Mouse (Mus musculus): ENCODE measurements around the gene Lage3. TPM values are rescaled to one million over a fixed set of nuclear protein-coding genes. Genes with fewer than 3 reads are reported as not detected.

Gene Lage3
- total RNA-seq (2021): 10 to 100 TPM; 24.4 to 32.0 TPM
- 38.5 and 44.6 TPM in 2 replicates for polyA plus RNA-seq (2012; rRNA removed)
- long read RNA-seq, transcript Lage3-201 (3 exons, 761 nt): major isoform, 18 of 21 reads
- long read RNA-seq, partial matches to known transcripts: 1 of 21 reads
- long read RNA-seq, other reads (novel, unspliced or antisense): 2 of 21 reads

DNA sequence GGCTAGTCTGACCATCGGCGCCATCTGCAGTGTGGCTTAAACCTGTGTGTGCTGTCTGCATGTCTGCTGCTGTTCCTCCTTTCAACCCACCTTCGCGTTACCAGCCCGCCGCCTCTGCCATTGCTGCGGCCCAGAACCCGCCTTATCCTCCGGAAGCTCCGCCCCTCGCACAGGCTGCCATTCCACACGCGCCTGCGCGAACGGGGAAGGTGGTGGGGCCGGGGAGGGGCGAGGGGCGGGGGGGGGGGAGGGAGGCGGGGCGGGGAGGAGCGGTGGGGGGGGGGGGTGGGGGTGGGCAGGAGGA lies at the start of gene Lage3:
TSS of gene Lage3 (minus strand) at position 152 of the 304 bp plus-strand sequence.
- H3K27me3 ChIP-seq (ENCODE audit: control insufficient read depth, insufficient read depth, low read length): no peaks in the 10 kb centered on the region
- H3K79me2 ChIP-seq (replicated peaks; ENCODE audit: control insufficient read depth, insufficient read depth, low read length): no peaks in the 10 kb centered on the region
- peak within 1 kb of the TSS; percentile 56 for H3K4me3 ChIP-seq
- H3K36me3 ChIP-seq (ENCODE audit: control insufficient read depth, insufficient read depth, low read length): no peaks in the 10 kb centered on the region
- intact Hi-C loops (cut with DNase I): loop anchor here (5.0 kb wide), 1 partner anchor 39 kb away; the partner anchor contains the start of genes Fam3a and Ikbkg
- WGBS: 31% methylated on average over 11 of the region's 22 CpGs
- H3K27ac ChIP-seq: peak within 1 kb of the TSS; percentile 65
- TF ChIP-seq POLR2A (IDR thresholded peaks at IDR 0.05; ENCODE audit: insufficient read depth, low read depth, low read length): peak; percentile 77
- TF ChIP-seq EP300 (IDR thresholded peaks at IDR 0.05; ENCODE audit: insufficient read depth, low read depth, low read length): no peak
- no peak for TF ChIP-seq CTCF (IDR thresholded peaks at IDR 0.05)
- peak; percentile 85 to 88 for DNase-seq
- H3K9ac ChIP-seq (ENCODE audit: low read depth, low read length): peak within 1 kb of the TSS; percentile 73
- H3K4me1 ChIP-seq (ENCODE audit: control insufficient read depth, insufficient read depth, low read length): peaks cover 3% of the 10 kb centered on the region; the same call in 1 of the 2 replicates

DNA sequence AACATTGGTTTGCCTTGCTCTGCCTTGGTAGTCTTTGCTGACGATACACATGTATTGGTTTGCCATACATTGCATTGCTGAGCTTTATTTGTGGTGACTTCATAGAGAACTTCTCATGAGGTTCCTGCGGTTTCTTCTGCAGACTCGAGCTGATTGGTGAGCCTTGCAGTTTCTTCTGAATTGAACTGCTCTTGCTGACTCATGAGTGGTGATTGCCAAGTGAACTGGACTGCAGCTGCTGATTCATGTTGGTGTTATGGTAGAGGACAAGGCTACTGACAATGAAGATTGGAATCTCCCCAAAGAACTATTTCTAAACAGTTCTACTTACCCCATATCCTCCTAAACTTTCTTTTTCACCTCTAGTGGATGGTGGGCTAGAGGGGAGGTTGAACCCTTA lies 46.7 kb upstream of the Lage3 start:
- H3K4me1 ChIP-seq (ENCODE audit: control insufficient read depth, insufficient read depth, low read length): no peaks in the 10 kb centered on the region
- no peak overlapping the region for H3K9ac ChIP-seq (ENCODE audit: low read depth, low read length)
- H3K4me3 ChIP-seq: no peak overlapping the region
- no peak for TF ChIP-seq POLR2A (IDR thresholded peaks at IDR 0.05; ENCODE audit: insufficient read depth, low read depth, low read length)
- no peak for TF ChIP-seq CTCF (IDR thresholded peaks at IDR 0.05)
- TF ChIP-seq EP300 (IDR thresholded peaks at IDR 0.05; ENCODE audit: insufficient read depth, low read depth, low read length): no peak
- 81% methylated on average over 3 of the region's 3 CpGs for WGBS
- no peak for DNase-seq
- no peaks in the 10 kb centered on the region for H3K79me2 ChIP-seq (replicated peaks; ENCODE audit: control insufficient read depth, insufficient read depth, low read length)
- no peak overlapping the region for H3K27ac ChIP-seq
- no peaks in the 10 kb centered on the region for H3K27me3 ChIP-seq (ENCODE audit: control insufficient read depth, insufficient read depth, low read length)
- H3K36me3 ChIP-seq (ENCODE audit: control insufficient read depth, insufficient read depth, low read length): no peaks in the 10 kb centered on the region
- intact Hi-C loops (cut with DNase I): no loop called here

DNA sequence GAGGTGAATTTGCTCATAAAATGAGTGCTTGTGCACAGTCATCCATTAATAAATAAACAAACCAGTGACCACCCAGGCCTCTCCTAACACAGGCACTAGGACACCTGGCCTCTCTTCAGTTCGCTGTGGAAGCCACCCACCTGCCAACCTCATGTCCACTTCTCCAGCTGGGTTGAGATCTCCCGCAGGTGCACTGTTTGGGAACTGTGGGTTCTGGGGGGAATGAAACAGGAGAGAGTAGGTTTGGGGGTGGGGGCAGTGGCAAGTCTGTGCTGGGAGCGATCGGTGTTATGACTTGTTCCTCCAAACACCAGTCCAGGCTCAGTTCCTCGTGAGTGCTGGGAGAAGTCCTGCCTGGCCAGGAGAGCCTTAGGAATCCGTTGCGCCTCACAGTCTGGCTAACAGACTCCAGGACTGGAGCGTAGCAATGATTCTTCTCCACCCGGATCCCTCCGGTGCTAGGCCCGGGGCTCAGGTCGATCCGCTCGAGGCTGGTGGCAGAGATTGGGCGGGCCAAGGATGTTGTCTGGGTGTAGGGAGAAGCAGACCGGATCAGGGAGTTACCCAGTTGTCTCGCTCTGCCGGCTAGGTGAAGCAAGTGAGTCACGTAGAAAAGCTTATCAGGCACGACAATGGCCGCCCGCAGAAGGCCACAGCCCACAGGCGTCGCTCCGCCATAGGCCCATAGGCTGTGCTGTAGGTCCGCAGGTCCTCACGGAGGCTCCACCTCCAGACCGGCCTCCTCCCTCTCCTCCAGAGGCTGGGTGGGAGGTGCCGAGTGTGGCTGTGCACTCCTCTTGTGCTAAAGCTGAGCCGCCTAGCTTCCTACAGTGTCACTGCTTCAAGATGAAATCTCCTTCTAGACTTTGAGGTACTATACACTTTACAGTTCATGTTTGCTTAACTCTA lies 39.4 kb upstream of the Lage3 start, which contains the start of the genes Fam3a and Ikbkg:
TSS of gene Fam3a (minus strand) at position 738 of the 909 bp plus-strand sequence.
TSS of gene Ikbkg (plus strand) at position 756 of the 909 bp plus-strand sequence.
- TF ChIP-seq POLR2A (IDR thresholded peaks at IDR 0.05; ENCODE audit: insufficient read depth, low read depth, low read length) (peak; percentile 84), CTCF (IDR thresholded peaks at IDR 0.05) (peak; percentile 73), EP300 (IDR thresholded peaks at IDR 0.05; ENCODE audit: insufficient read depth, low read depth, low read length) (no peak)
- intact Hi-C loops (cut with DNase I): loop anchor here (2.0 to 5.0 kb wide), 5 partner anchors 35 to 425 kb away; partner anchors contain the start of genes Dnase1l1, Flna, G6pdx and Hcfc1
- WGBS: 14% methylated on average over 30 of the region's 30 CpGs
- Histone ChIP-seq H3K9ac (ENCODE audit: low read depth, low read length) (peak within 1 kb of the TSS; percentile 90), H3K27me3 (ENCODE audit: control insufficient read depth, insufficient read depth, low read length) (no peaks in the 10 kb centered on the region), H3K4me3 (peak within 1 kb of the TSS; percentile 65), H3K27ac (peak within 1 kb of the TSS; percentile 90), H3K36me3 (ENCODE audit: control insufficient read depth, insufficient read depth, low read length) (no peaks in the 10 kb centered on the region), H3K79me2 (replicated peaks; ENCODE audit: control insufficient read depth, insufficient read depth, low read length) (no peaks in the 10 kb centered on the region), H3K4me1 (ENCODE audit: control insufficient read depth, insufficient read depth, low read length) (peaks cover 1% of the 10 kb centered on the region; the same call in 1 of the 2 replicates)
- peak; percentile 82 to 90 for DNase-seq

DNA sequence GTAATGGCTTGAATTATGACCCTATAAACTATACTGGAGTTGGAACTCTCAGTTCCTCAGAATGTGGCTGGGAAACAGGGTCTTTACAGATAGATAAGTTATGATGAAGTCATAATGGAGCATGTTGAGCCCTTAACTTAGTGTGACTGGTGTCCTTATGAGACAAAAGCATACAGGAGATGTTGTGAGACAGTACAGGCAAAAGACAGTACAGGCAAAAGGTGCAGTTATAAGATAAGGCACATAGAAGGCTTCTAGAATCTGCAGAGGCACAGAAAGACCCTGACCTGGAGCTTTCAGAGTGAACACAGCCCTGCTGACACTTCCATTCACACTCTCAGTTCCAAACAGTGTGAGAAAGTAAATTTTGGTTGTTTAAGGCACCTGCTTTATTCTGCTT lies 34.7 kb upstream of the Lage3 start:
- intact Hi-C loops (cut with DNase I): no loop called here
- no peaks in the 10 kb centered on the region for H3K4me1 ChIP-seq (ENCODE audit: control insufficient read depth, insufficient read depth, low read length)
- H3K27ac ChIP-seq: no peak overlapping the region
- DNase-seq: no peak
- no peak overlapping the region for H3K4me3 ChIP-seq
- no peak overlapping the region for H3K9ac ChIP-seq (ENCODE audit: low read depth, low read length)
- H3K36me3 ChIP-seq (ENCODE audit: control insufficient read depth, insufficient read depth, low read length): no peaks in the 10 kb centered on the region
- TF ChIP-seq EP300 (IDR thresholded peaks at IDR 0.05; ENCODE audit: insufficient read depth, low read depth, low read length) (no peak), POLR2A (IDR thresholded peaks at IDR 0.05; ENCODE audit: insufficient read depth, low read depth, low read length) (no peak)
- H3K27me3 ChIP-seq (ENCODE audit: control insufficient read depth, insufficient read depth, low read length): no peaks in the 10 kb centered on the region
- H3K79me2 ChIP-seq (replicated peaks; ENCODE audit: control insufficient read depth, insufficient read depth, low read length): no peaks in the 10 kb centered on the region

DNA sequence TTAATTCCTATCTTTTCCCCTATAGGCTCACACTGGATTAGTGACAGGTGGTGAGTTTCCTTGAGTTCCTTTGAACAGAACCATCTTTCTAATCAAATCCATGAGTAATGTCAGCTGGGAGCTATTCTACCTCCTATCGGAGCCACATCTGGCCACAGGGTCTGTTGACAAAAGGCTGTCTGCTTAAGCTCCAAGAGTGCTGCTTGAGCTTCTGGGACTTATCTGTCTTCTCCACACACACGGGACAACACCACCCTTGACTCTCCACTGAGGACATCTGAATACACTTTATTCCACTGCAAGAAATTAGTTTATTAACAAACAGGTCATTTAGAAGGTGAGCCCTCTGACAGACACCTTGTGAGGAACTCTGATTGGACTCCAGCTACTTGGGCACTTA lies 31.0 kb upstream of the Lage3 start:
- no peaks in the 10 kb centered on the region for H3K79me2 ChIP-seq (replicated peaks; ENCODE audit: control insufficient read depth, insufficient read depth, low read length)
- no peaks in the 10 kb centered on the region for H3K27me3 ChIP-seq (ENCODE audit: control insufficient read depth, insufficient read depth, low read length)
- 79% methylated on average over 2 of the region's 2 CpGs for WGBS
- no peak overlapping the region for H3K4me3 ChIP-seq
- no peaks in the 10 kb centered on the region for H3K4me1 ChIP-seq (ENCODE audit: control insufficient read depth, insufficient read depth, low read length)
- DNase-seq: no peak
- H3K27ac ChIP-seq: no peak overlapping the region
- no peaks in the 10 kb centered on the region for H3K36me3 ChIP-seq (ENCODE audit: control insufficient read depth, insufficient read depth, low read length)
- no peak overlapping the region for H3K9ac ChIP-seq (ENCODE audit: low read depth, low read length)
- TF ChIP-seq POLR2A (IDR thresholded peaks at IDR 0.05; ENCODE audit: insufficient read depth, low read depth, low read length): no peak
- TF ChIP-seq CTCF (IDR thresholded peaks at IDR 0.05): no peak
- TF ChIP-seq EP300 (IDR thresholded peaks at IDR 0.05; ENCODE audit: insufficient read depth, low read depth, low read length): no peak
- intact Hi-C loops (cut with DNase I): no loop called here

Data from heart, adult 2 months (tissue).